24 mouse cellular contexts compared by ENCODE assay signal in genomic region chr12:28186695-28187094, GRCm38 (mm10).
"Had no signal": no experiment of that assay in that cellular context is flagged by ENCODE, and none has a peak within 500 bp of the region (broad histone marks: within the 10 kb centered on the region; RNA-seq: fewer than 3 reads in every experiment).

No protein-coding gene starts in this region.

- DNase-seq: cerebellum, postnatal 25 days; cerebellum, postnatal 36 days; embryo, embryonic 11 days; forebrain, postnatal 0 days; gastrocnemius, adult 2 months; gastrocnemius, postnatal 10 days; gastrocnemius, postnatal 14 days; gastrocnemius, postnatal 25 days; gastrocnemius, postnatal 36 days; heart, adult 11 months; heart, adult 18-20 months; heart, adult 2 months had no signal

- H3K27me3 ChIP-seq: embryonic facial prominence, embryonic 12.5 days; embryonic facial prominence, embryonic 13.5 days; embryonic facial prominence, embryonic 15.5 days; forebrain, embryonic 12.5 days; forebrain, embryonic 13.5 days; forebrain, embryonic 15.5 days; heart, embryonic 12.5 days had no signal

- H3K4me3 ChIP-seq: embryonic facial prominence, embryonic 10.5 days; embryonic facial prominence, embryonic 12.5 days; embryonic facial prominence, embryonic 13.5 days; embryonic facial prominence, embryonic 15.5 days; erythroblast, embryonic 14.5 days; forebrain, embryonic 10.5 days; forebrain, embryonic 12.5 days; forebrain, embryonic 13.5 days; forebrain, embryonic 15.5 days; gastrocnemius, adult 2 months; heart, adult 2 months; heart, embryonic 10.5 days; heart, embryonic 12.5 days had no signal

- H3K9ac ChIP-seq: embryonic facial prominence, embryonic 12.5 days; embryonic facial prominence, embryonic 13.5 days; embryonic facial prominence, embryonic 15.5 days; forebrain, embryonic 12.5 days; forebrain, embryonic 13.5 days; forebrain, embryonic 15.5 days; forebrain, postnatal 0 days; heart, embryonic 12.5 days had no signal

- H3K4me1 ChIP-seq: embryonic facial prominence, embryonic 10.5 days; embryonic facial prominence, embryonic 12.5 days; embryonic facial prominence, embryonic 13.5 days; embryonic facial prominence, embryonic 15.5 days; forebrain, embryonic 10.5 days; forebrain, embryonic 12.5 days; forebrain, embryonic 13.5 days; forebrain, embryonic 15.5 days; heart, embryonic 10.5 days; heart, embryonic 12.5 days had no signal

- H3K27ac ChIP-seq: embryonic facial prominence, embryonic 10.5 days; embryonic facial prominence, embryonic 12.5 days; embryonic facial prominence, embryonic 13.5 days; embryonic facial prominence, embryonic 15.5 days; forebrain, embryonic 10.5 days; forebrain, embryonic 12.5 days; forebrain, embryonic 13.5 days; forebrain, embryonic 15.5 days; gastrocnemius, adult 2 months; heart, adult 2 months; heart, embryonic 10.5 days had no signal

- H3K9me3 ChIP-seq: embryonic facial prominence, embryonic 15.5 days had no signal

- H3K36me3 ChIP-seq: embryonic facial prominence, embryonic 10.5 days; embryonic facial prominence, embryonic 12.5 days; embryonic facial prominence, embryonic 13.5 days; embryonic facial prominence, embryonic 15.5 days; forebrain, embryonic 10.5 days; forebrain, embryonic 12.5 days; forebrain, embryonic 15.5 days; heart, embryonic 10.5 days; heart, embryonic 12.5 days had no signal

- H3K4me2 ChIP-seq: embryonic facial prominence, embryonic 12.5 days; embryonic facial prominence, embryonic 13.5 days; embryonic facial prominence, embryonic 15.5 days; forebrain, embryonic 12.5 days; forebrain, embryonic 13.5 days; forebrain, embryonic 15.5 days; heart, embryonic 11.5 days; heart, embryonic 12.5 days had no signal
